Mouse (Mus musculus) neutrophil, adult 5-6 weeks (primary cell): ENCODE data around the gene Pde4b. TPM values are rescaled to one million over a fixed set of nuclear protein-coding genes. Genes with fewer than 3 reads are reported as not detected.

Experiments
- ATAC-seq: fragments of 151-379, 151-347 bp; 2 replicates; pipeline ENCODE4 v1.8.0; 2017; ENCODE audit warnings: mild to moderate bottlenecking, moderate TSS enrichment; ENCODE audit not compliant: insufficient number of reproducible peaks, poor library complexity, low FRiP score, severe bottlenecking; ENCODE audit errors: extremely low read depth
- total RNA-seq: library from RNA; stranded (forward); fragments of 200-1000 nt; gene quantifications from 2 replicates; pipeline ENCODE4 v1.2.3, GENCODE M21; 2017

Gene Pde4b
- total RNA-seq, 1 experiment from 2014 or later: 238 TPM

DNA sequence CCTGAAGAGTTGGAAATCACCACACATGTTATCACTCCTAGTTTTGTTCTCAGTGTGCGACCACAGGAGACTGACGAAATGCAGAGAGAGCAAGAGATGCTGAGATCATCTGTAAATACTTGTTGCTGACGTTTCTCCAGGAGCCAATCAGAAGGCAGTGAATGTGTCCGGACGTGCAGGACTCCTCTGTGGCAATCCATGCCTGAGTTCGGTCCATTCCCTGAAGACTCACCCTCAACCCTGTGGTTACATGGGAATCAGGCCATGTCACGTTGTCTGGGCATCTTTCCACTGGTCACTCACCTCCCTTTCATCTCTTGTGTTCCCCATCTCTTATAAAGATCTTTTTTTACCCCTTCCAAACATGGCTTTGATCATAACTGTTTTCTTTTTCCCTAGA lies 468.2 kb downstream of the Pde4b start:
- no peak for ATAC-seq

DNA sequence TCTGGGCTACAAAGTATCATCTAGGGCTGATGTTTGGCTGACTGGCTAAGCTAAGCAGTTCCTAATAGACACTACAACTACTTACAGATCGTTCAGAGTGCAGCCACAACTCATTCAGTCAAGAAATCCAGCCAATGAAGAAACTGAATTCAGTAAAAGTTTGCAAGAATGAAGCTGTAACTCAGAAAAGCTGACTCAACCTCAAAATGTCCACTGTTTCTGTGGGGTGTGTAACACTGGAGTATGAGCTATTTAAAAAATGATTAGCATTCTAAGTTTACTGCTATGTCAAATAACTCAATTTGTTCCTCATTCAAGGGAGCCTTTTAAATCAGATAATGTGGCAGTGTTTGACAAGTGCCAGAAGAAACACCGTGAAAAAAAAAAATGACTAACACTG lies 469.7 kb downstream of the Pde4b start:
- ATAC-seq: no peak

DNA sequence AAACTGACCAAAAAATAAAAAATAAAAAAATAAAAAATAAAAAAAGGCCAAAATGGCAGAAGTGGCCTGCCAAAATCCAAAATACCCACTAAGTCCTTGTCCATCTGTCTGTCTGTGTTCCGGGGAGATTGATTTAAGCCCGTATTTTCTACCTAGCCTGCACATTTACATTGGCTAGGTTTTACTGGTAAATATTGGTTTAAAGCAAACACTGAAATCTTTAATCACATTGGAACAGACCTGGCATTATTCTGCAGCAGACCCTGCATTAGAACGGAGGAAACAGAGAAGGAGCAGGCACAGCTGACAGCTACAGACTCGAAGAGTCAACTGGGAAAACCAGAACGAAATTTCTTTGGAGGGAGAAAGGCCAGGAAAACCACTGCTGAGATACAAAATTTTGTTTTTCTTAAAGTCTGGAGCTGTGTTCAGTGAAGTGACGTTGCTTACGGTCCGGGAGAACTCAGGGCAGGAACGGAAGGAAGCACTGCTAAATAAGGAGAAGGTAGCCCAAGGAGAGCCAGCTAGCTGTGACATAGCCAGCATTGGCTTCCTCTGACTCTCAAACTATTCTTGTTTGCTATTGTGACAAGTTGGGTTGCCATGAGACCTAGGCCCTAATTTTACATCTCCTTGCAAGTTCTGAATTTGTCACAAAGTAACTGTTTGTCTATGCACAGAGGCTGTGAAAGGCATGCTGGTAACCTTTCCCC lies 470.3 kb downstream of the Pde4b start:
- peak; percentile 71 for ATAC-seq

DNA sequence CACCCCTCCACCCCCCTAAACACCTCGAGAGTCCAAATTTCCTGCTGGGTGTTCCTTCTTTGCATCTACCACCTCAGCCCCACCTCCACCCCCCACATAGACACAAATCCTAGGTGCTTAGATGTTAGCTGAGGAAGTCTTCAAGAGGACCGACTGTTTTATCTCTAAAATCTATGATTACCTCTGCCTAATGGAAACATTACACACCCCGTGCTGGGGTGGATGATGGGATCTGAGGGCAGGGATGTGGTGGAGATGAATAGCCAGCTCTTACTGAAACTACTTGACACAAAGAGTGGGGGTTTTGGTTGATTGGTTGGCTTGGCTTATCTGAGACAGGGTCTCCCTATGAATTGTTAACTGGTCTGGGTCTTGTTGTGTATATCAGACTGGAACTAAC lies 471.0 kb downstream of the Pde4b start:
- no peak for ATAC-seq

DNA sequence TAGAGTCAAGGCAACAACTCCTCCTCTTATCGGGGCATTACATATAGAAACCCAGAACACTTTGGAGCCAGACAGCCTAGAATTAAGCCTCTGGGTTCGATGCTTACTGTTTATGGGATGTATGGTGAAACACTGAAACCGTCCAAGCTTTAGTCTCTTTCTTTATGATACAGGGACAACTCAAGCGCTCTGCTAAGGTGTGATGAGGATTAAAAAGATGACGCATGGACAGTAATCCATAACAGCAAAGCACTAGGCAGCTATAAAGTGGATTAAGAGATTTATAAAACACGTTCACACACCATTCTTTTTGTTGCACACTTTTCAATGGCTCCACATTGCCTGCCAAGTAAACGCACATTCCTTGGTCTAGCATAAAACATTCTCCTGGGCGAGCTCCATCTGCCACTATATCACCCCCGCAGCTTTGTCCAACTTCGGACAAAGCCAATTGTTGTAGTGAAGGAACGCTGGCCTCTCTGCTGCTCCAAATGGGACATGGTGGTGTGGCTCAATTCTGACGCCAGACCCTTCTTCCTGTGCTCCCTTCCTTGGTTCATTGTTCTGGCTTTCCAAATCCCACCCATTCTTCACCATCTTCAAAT lies 473.4 kb downstream of the Pde4b start:
- ATAC-seq: no peak

DNA sequence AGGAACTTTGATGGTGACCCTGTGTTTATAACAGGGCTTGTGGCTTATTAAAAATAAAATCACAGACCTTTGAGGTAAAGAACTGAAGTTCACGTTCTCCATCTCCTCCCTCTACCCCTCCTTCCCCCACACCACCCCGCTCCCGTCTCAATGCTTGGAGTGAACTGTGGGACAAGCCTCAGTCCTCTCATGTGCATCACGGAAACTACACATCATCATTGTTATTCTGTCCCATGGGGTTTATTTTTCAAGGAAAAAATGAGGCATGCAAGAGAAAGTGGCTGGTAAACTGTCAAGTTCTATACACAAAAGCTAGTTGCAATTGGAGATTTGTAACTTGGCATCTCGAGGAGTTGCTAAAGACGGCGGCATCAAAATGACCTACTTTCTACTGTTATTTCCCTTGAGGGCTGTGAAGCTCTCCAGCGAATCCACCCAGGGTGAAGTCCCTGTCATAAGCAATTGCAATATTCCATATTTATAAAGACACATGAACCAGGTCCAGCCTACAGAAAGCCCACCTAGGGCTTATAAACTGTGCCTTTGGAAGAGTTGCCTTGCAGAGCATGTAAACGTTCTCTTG lies 476.0 kb downstream of the Pde4b start:
- ATAC-seq: no peak

DNA sequence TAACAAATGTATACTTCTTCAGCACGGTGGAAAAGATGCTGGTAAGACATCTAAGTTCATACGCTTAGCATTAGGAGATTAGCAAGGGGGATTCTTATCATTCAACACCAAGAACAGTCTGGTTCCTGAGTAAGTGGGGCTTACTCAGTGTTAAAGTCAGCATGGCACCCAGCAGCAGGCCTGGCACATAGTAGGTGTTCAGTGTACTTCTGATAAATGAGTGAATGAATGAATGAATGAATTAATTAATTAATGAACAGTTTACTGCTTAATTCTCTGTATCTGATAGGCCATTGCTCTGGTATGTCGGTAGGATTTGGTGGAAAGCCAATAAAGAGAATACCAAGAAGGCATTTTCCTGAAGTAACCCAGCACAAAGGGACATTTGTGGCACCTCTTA lies 476.9 kb downstream of the Pde4b start:
- no peak for ATAC-seq

DNA sequence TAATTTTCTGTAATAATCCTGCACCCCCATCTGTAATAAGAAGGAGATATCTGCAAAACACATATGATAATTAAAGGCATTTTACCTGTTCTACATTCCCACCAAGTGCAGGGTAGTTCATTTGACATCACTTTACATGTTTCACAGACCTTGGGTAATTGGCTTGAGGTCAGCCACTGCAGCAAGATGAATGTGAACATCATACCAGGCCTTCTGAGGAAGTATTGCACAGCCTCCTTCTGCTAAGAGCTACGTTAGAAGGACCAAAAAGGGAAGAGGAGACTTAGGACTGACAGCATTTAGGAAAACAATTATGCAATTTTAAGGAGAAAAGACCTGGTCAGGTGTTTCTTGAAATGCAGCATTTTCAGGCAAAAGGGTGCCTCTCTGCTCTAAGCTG lies 479.1 kb downstream of the Pde4b start:
- peak; percentile 17; the same call in 1 of the 2 replicates for ATAC-seq

DNA sequence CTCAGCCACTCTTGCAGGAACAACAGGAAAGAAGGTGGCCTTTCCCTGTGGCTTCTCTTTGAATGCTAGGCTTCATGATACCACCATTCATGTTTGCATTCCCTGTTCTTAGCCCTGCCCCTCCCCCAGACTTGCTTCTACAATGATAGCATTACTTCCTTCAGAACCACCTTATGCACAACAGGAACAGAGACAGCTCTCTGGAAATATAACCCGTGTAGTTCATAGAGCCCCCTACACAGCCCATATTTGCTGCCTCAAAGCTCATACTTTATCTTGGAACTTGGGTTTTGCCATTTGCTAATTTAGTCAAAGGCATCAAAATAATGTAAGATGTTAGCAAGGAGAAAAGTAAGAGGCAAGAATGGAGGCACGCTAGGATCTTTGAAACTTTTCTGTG lies 479.8 kb downstream of the Pde4b start:
- no peak for ATAC-seq

DNA sequence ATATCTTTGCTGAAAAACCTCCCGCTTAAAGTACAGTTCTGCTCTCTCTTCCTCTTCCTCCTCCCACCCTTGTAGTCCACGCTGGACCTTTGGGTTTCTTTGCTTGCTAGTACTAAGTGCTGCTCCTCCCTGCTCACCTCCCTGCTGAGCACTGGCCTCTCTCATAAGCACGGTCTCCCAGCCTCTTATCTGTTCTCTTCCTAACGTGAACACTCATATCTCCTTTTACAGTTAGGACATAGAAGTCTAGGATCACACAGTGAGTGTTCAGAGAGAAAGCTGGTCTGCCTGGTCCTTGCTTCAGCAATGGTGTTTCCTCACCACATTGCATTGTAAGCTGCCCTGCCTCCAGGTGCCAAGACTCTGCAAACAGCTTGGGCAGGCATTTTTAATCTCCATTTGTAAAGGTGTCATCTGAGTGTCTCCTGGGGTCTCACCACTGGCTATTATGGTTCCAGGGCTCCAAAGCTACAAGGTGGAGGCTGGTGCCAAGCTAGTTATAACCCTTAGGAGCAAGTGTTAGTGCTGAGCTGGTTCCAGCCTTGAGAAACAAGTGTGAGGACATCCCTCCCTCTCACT lies 480.4 kb downstream of the Pde4b start:
- ATAC-seq: no peak

DNA sequence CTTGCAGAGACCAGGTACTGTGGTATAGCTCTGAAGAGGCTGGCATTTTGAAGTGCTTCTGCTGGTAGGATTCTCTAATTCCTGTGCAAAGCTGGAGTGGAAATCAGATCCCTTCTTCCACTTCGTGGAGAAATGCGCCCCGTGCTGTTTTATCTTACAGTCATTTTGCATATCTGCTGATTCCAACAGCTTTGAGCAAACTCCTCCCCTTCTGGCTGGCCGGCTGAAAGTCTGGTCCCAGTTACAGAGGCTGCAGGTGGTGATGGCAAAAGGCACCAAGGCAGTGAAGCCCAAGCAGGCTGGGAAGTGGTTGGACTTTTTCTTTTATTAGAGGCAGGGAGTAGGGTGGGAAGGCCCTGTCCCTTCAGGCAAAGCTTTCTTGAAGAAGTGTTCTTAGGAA lies 481.2 kb downstream of the Pde4b start:
- ATAC-seq: no peak

DNA sequence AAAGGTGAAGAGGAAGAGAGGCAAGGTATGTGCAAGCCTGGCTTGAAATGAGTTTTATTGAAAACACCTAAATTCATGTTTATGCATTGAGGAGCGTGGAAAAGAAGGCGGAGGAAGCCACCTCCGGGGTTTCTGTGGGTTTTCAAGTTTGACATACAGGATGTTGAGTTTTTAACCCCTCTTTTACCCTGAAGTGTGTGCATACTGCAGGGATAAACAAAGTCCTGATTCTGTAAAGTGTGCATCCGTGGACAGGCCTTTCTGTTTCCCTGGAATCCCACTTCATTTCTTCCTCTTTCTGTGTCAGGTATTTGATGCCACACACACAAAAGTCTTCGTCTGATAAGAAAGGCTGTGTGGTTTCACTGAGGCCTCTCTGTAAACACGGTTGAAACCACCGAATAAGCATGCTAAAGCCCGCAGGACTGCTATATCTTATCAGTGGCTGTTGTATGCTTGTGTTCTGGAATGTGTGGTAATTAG lies 481.8 kb downstream of the Pde4b start:
- ATAC-seq: peak; percentile 34

DNA sequence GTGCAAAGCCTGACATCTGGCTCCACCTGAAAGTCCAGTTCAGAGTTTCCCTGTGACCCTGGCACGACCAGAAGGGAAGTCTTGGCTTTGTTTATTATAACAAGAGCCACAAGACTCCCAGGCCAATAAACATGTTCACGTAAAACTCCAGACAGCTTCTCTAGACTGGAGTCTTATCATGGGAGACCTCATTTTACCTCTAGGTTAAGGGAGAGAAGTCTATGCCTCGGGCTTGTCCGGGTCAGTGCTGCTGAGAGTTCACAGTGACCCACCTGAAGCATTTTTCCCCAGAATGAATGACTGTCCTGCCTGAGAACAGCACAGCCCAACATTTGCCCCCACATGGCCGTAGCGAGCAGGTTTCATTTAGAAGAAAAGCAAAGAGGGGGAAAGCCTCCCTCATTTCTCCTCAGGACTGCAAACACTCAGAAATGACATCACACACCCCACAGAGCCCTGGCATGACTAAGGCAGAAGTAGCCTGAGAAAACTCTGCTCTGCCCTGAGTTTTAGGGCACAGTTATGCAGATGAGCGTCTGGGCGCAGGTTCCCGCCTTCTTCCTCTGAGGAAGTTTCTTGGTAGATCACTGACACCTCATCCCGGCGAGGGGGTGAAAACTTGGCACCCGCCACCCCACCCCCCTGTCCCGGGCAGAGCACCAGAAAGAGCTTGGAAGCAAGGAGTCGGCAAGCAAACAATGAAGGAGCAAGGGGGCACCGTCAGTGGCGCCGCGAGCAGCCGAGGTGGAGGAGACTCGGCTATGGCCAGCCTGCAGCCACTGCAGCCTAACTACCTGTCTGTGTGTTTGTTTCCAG lies 482.8 kb downstream of the Pde4b start:
- peak; percentile 57 for ATAC-seq

DNA sequence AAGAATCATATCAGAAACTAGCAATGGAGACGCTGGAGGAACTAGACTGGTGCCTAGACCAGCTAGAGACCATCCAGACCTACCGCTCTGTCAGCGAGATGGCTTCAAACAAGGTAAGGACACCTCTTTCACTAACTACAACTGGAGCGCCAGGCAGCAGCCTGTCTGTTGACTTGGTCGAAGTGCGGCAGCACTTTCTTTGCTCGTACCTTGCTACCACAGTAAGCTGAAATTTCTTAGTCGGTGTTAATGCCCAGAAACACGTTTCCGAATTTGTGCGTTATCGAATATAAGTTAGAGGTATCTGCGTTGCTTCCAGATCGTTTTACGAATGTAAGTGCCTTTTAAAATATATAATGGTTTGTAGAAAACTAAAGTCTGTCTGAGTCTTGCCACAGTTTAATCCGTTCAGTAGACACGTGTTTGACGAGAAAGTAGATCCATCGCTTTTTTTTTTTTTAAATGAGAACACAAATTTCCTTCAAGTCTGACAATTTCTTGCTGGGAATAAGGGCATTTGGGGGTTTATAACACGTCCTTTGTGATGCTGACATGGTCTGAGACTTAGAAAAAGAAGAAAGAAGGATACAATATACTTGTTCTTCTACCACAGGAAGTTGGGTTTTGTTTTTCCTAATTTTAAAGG lies 483.5 kb downstream of the Pde4b start:
- no peak for ATAC-seq

DNA sequence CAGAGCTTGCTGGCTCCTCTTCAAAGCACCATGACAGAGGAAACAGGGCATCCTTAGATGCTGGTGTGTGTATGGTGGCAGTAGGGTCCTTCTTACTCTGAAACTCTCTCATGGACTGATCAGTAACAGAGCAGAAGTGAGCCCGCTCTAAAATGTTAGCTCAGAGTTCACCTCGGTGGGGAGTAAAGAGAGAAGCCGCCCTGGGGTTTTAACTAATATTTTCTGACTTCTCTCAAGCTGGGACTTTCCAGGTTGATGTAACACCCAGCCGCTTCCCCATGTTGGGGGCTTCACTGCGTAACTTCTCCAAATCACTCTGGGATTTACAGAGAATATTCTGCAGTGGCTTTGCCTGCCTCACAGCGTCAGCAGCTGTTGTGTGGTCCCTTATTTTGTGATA lies 484.7 kb downstream of the Pde4b start:
- ATAC-seq: peak; percentile 28

DNA sequence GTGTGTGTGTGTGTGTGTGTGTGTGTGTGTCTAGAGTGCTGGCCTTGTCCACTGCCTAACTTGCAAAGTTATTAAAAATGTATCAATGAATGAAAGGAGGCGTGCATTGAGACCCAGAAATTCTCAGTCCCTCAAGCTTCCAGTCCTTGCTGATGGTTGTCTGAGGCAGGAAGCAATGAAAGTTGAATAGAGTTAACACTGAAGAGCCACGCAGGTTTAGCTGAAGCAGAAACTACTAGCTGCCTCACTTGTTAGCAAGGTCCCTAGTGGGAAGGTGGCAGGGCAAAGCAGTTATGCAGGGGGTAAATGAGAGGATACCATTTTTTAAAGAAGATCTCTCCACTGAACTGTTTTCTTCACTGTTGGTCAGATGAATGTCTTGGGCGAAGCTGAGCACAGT lies 485.2 kb downstream of the Pde4b start:
- no peak for ATAC-seq

DNA sequence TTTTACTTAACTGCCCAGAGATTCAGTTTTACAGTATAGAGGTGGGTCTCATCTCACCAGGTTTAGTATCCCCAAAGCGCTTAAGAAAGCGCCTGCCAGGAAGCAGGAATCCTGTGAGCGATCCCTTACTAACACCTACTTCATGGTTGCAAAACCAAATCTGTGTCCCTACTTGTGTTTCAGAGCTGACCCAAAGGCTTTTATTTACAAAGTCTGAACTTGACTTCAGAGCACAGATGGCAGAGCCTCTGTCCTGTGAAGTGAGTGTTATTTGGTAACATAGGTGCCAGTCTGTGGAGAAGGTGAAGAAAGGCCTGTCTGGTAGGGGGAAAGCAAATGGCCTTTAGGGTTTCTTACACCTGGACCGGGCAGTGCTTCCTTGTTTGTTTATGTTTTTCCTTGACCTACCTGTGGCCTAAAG lies 486.0 kb downstream of the Pde4b start:
- ATAC-seq: no peak

DNA sequence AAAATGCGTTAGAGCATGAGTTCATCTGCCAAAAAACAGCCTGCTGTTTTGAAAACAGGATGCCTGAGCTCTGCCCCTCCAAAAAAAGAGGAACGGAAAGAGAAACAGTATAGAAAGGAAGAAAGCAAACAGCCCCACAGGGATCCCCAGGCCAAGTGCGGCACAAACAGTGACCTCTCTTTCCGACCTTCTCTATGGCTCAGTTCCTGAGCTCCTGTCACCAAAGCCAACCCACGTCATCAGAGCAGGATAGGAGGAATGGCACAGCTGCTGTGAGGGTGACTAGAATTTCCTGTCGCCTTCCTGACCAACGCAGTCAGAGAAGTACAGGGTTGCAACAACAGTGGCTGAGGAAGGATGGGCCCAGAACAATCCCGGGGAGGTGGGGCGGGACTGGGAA lies 486.9 kb downstream of the Pde4b start:
- peak; percentile 51 for ATAC-seq
